Mouse (Mus musculus): ENCODE data around the gene Fchsd2.

DNA sequence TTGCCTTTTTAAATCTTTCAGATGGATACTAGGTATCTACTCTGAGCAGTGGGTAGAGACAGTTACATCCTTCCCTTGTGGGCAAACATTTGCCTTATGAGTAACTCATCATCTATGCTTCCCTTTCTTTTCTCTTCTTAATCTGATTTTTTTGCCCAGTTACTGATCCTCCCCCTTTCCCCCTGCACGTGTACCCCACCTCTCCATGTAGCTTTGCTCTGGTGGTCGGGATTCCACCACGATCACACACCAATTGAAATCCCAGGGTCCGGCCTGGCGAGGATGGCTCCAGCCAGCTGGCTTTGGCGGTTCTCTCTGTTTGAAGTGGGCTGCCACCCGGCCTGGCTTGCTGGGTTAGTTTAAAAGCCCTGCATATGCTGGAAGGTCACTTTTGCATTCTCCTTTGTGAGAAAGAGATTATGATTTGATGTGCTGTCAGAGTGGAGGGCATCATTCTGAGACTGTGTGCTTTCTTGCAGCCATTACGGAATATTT is 17.2 kb downstream of the Fchsd2 start:
- TF ChIP-seq CTCF (IDR thresholded peaks at IDR 0.05; ENCODE audit: low read depth, low read length) (no peak), POLR2A (IDR thresholded peaks at IDR 0.05; ENCODE audit: borderline replicate concordance, low read depth, low read length) (no peak)

Data from bone marrow macrophage, adult 2 months (primary cell).